Mouse (Mus musculus): Measurements from ENCODE around the gene Elovl2. TPM values are rescaled to one million over a fixed set of nuclear protein-coding genes. Genes with fewer than 3 reads are reported as not detected.
"Not testable (repeated sequence)": the region's sequence is repeated elsewhere in the genome, so short reads cannot be mapped to it uniquely, and the experiment has no call there.

The Elovl2 gene
- polyA plus RNA-seq (2015; fragmentation: Nextera tagmentation; extraction: Ambion mirVana) = 5.7 and 6.3 TPM in 2 replicates

GRCm38 (mm10) chr13:41220304-41220834 is at the start of gene Elovl2:
TSS of gene Elovl2 (minus strand) at chr13:41220405.
- peak; percentile 96 for ATAC-seq
- Histone ChIP-seq H3K9ac (ENCODE audit: low read depth, low read length) (peak within 1 kb of the TSS; percentile 65), H3K4me3 (ENCODE audit: low read length) (peak within 1 kb of the TSS; percentile 63), H3K27ac (ENCODE audit: low read length) (no peak within 1 kb of the TSS), H3K4me1 (ENCODE audit: control insufficient read depth, insufficient read depth, low read length) (0 out of 2 replicates have a peak, but pooled peaks cover 4% of the 10 kb centered on the region), H3K4me2 (ENCODE audit: low read depth, low read length) (peak within 1 kb of the TSS; percentile 81), H3K27me3 (replicated peaks; ENCODE audit: control insufficient read depth, insufficient read depth, low read length) (no peaks in the 10 kb centered on the region), H3K36me3 (ENCODE audit: control insufficient read depth, insufficient read depth, low read length) (no peaks in the 10 kb centered on the region), H3K9me3 (ENCODE audit: control insufficient read depth, low read length) (no peaks in the 10 kb centered on the region)
- WGBS = 2% methylated on average over 52 of the region's 77 CpGs

DNA sequence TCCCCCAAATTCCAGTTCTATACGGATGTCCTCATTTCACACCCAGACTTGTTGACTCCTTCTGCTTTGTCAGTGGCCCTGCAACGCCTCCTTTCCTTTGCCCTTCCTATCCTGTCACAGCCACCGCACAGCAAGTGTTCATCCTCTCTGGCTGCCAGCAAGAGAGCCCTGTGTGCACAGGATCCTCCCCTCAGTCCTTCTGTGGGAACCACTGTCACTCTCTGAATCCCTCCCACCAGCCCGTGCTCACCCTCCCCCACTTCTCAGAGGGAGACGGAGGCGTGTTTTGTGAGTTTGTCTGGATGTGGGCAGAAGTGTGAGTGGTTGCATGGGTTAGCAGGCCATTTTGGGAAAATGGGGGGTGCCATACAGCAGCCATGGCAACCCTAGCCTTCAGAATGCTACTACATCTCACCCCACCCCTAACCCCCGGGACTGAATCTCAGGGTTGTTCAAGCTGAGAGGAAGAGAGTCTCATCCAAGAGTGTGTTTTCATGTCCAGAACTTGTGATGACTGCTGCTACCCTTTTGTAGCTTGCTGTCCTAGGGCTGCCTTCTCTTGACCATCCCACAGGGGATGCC is 47.7 kb upstream of the Elovl2 start:
- H3K4me1 ChIP-seq (ENCODE audit: control insufficient read depth, insufficient read depth, low read length) = no peaks in the 10 kb centered on the region
- H3K4me2 ChIP-seq (ENCODE audit: low read depth, low read length) = no peak overlapping the region
- no peak overlapping the region for H3K9ac ChIP-seq (ENCODE audit: low read depth, low read length)
- H3K4me3 ChIP-seq (ENCODE audit: low read length) = no peak overlapping the region
- 41% methylated on average over 7 of the region's 7 CpGs for WGBS
- H3K27me3 ChIP-seq (replicated peaks; ENCODE audit: control insufficient read depth, insufficient read depth, low read length) = no peaks in the 10 kb centered on the region
- no peaks in the 10 kb centered on the region for H3K9me3 ChIP-seq (ENCODE audit: control insufficient read depth, low read length)
- H3K27ac ChIP-seq (ENCODE audit: low read length) = no peak overlapping the region
- ATAC-seq = no peak
- 0 out of 2 replicates have a peak, but pooled peaks cover 2% of the 10 kb centered on the region for H3K36me3 ChIP-seq (ENCODE audit: control insufficient read depth, insufficient read depth, low read length)

DNA sequence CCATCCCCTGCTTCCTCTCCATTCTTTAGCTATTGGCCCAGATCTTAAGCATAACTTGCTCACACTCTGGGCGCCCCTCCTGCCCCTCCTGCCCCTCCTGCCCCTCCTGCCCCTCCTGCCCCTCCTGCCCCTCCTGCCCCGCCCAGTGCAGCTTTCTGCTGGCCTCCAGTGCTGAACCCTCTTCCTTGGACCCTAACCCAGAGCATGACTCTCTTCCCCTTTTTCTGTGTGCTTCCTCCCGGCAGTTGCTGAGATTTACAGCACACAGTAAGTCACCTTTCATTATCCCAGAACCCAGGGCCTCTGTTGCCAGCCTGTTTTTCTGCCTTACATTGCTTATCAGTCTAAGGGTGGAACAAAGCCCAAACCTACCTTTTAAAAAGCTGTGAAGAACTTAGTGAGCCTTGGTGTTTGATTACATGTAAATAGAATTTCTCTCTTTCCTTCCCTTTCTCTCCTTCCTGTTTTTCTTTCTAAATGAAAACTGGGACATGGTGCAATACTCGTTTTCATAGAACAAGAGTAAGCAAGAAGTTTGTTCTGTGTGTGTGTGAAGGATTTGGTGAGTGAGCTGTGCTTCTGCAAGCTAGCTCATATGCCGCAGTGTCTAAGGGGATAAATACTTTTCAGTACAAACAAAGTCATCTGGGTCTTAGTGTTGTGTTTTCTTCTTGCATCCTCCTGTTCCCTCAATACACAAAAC is 43.2 kb upstream of the Elovl2 start:
- Histone ChIP-seq H3K27ac (ENCODE audit: low read length) (no peak overlapping the region), H3K9me3 (ENCODE audit: control insufficient read depth, low read length) (no peaks in the 10 kb centered on the region), H3K36me3 (ENCODE audit: control insufficient read depth, insufficient read depth, low read length) (no peaks in the 10 kb centered on the region), H3K9ac (ENCODE audit: low read depth, low read length) (no peak overlapping the region), H3K4me3 (ENCODE audit: low read length) (no peak overlapping the region), H3K27me3 (replicated peaks; ENCODE audit: control insufficient read depth, insufficient read depth, low read length) (no peaks in the 10 kb centered on the region), H3K4me2 (ENCODE audit: low read depth, low read length) (no peak overlapping the region), H3K4me1 (ENCODE audit: control insufficient read depth, insufficient read depth, low read length) (no peaks in the 10 kb centered on the region)
- 68% methylated on average over 5 of the region's 5 CpGs for WGBS
- no peak for ATAC-seq

DNA sequence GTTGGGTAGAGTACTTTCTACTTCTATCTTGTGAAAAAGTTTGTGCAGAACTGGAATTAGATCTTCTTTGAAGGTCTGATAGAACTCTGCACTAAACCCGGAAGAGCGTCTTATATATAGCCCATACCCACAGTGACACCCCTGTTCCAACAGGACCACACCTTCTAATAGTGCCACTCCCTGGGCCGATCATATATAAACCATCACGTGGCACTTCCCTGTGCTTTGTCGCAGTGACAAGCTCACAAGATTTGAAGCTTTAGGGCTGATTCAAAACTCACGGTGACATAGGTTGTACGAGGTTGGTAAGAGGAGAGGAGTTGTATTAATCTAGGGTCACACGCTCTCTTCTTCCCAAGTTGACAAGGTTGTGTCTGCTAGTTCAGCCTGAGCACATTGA is 41.4 kb upstream of the Elovl2 start:
- H3K27me3 ChIP-seq (replicated peaks; ENCODE audit: control insufficient read depth, insufficient read depth, low read length); H3K4me2 ChIP-seq (ENCODE audit: low read depth, low read length); H3K27ac ChIP-seq (ENCODE audit: low read length); H3K4me3 ChIP-seq (ENCODE audit: low read length); H3K9ac ChIP-seq (ENCODE audit: low read depth, low read length); ATAC-seq; H3K36me3 ChIP-seq (ENCODE audit: control insufficient read depth, insufficient read depth, low read length); H3K9me3 ChIP-seq (ENCODE audit: control insufficient read depth, low read length); H3K4me1 ChIP-seq (ENCODE audit: control insufficient read depth, insufficient read depth, low read length): not testable (repeated sequence)
- 88% methylated on average over 8 of the region's 8 CpGs for WGBS

- Histone ChIP-seq H3K9me3 (ENCODE audit: control insufficient read depth, low read length) (no peaks in the 10 kb centered on the region), H3K36me3 (ENCODE audit: control insufficient read depth, insufficient read depth, low read length) (no peaks in the 10 kb centered on the region), H3K4me1 (ENCODE audit: control insufficient read depth, insufficient read depth, low read length) (no peaks in the 10 kb centered on the region), H3K4me2 (ENCODE audit: low read depth, low read length) (no peak overlapping the region), H3K27me3 (replicated peaks; ENCODE audit: control insufficient read depth, insufficient read depth, low read length) (no peaks in the 10 kb centered on the region), H3K27ac (ENCODE audit: low read length) (no peak overlapping the region), H3K4me3 (ENCODE audit: low read length) (no peak overlapping the region), H3K9ac (ENCODE audit: low read depth, low read length) (no peak overlapping the region)
- no peak for ATAC-seq
- WGBS = 81% methylated on average over 4 of the region's 4 CpGs
Measured at GRCm38 (mm10) chr13:41257851-41258250, 37.6 kb upstream of the Elovl2 start.

- no peaks in the 10 kb centered on the region for H3K4me1 ChIP-seq (ENCODE audit: control insufficient read depth, insufficient read depth, low read length)
- no peaks in the 10 kb centered on the region for H3K9me3 ChIP-seq (ENCODE audit: control insufficient read depth, low read length)
- H3K27ac ChIP-seq (ENCODE audit: low read length) = no peak overlapping the region
- H3K9ac ChIP-seq (ENCODE audit: low read depth, low read length) = no peak overlapping the region
- no peaks in the 10 kb centered on the region for H3K36me3 ChIP-seq (ENCODE audit: control insufficient read depth, insufficient read depth, low read length)
- WGBS = 90% methylated on average over 3 of the region's 3 CpGs
- ATAC-seq = no peak
- no peak overlapping the region for H3K4me2 ChIP-seq (ENCODE audit: low read depth, low read length)
- H3K27me3 ChIP-seq (replicated peaks; ENCODE audit: control insufficient read depth, insufficient read depth, low read length) = no peaks in the 10 kb centered on the region
- H3K4me3 ChIP-seq (ENCODE audit: low read length) = no peak overlapping the region
Measured at GRCm38 (mm10) chr13:41256962-41257361, 36.8 kb upstream of the Elovl2 start.

DNA sequence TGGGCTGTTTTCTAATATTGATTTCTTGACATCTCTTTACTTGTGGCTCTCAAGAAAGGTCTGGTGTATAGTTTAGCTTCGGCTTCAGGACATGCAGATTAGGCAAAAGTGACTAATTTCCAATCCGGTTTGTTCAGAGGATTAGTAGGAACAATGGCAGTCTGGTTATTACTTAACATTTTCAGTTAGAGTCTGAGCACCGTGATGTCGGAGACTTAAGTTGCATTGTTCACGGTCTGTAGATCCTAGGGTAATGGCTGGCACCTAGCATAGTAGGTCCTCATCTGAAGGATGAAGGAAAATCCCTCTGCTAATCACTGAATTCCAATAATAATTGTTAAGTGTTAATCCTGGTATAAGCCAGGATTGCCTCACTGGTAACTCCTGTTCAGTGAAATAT is 35.9 kb upstream of the Elovl2 start:
- Histone ChIP-seq H3K4me3 (ENCODE audit: low read length) (no peak overlapping the region), H3K36me3 (ENCODE audit: control insufficient read depth, insufficient read depth, low read length) (no peaks in the 10 kb centered on the region), H3K9ac (ENCODE audit: low read depth, low read length) (no peak overlapping the region), H3K27me3 (replicated peaks; ENCODE audit: control insufficient read depth, insufficient read depth, low read length) (no peaks in the 10 kb centered on the region), H3K27ac (ENCODE audit: low read length) (no peak overlapping the region), H3K9me3 (ENCODE audit: control insufficient read depth, low read length) (no peaks in the 10 kb centered on the region), H3K4me2 (ENCODE audit: low read depth, low read length) (no peak overlapping the region), H3K4me1 (ENCODE audit: control insufficient read depth, insufficient read depth, low read length) (peaks cover 6% of the 10 kb centered on the region; the same call in 1 of the 2 replicates)
- 90% methylated on average over 5 of the region's 5 CpGs for WGBS
- no peak for ATAC-seq

DNA sequence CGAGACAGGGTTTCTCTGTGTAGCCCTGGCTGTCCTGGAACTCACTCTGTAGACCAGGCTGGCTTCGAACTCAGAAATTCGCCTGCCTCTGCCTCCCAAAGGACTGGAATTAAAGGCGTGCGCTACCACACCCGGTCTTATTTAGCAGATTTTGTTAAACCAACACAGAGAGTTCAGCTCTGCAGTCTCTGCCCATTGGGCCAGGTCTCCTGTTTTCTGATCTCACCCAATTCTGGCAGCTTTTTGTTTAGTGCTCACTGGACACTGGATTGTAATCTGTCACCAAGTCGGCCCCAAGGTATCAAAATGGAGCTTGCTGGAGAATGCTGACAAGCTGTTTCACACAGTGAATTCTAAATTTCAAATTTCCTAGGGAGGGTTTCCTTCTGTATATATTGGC is 32.5 kb upstream of the Elovl2 start:
- Histone ChIP-seq H3K9ac (ENCODE audit: low read depth, low read length) (no peak overlapping the region), H3K4me1 (ENCODE audit: control insufficient read depth, insufficient read depth, low read length) (peaks cover 11% of the 10 kb centered on the region; the same call in 1 of the 2 replicates)
- no peak for ATAC-seq

GRCm38 (mm10) chr13:41252141-41252540 is 31.9 kb upstream of the Elovl2 start:
- Histone ChIP-seq H3K36me3 (ENCODE audit: control insufficient read depth, insufficient read depth, low read length) (no peaks in the 10 kb centered on the region), H3K4me2 (ENCODE audit: low read depth, low read length) (no peak overlapping the region; the same call in 1 of the 2 replicates), H3K9me3 (ENCODE audit: control insufficient read depth, low read length) (no peaks in the 10 kb centered on the region), H3K27ac (ENCODE audit: low read length) (peak overlapping the region; percentile 46), H3K4me1 (ENCODE audit: control insufficient read depth, insufficient read depth, low read length) (peaks cover 11% of the 10 kb centered on the region; the same call in 1 of the 2 replicates), H3K27me3 (replicated peaks; ENCODE audit: control insufficient read depth, insufficient read depth, low read length) (no peaks in the 10 kb centered on the region), H3K9ac (ENCODE audit: low read depth, low read length) (no peak overlapping the region), H3K4me3 (ENCODE audit: low read length) (no peak overlapping the region)
- ATAC-seq = no peak
- 66% methylated on average over 6 of the region's 6 CpGs for WGBS

More for the DNA sequence above, 32.5 kb upstream of the Elovl2 start:
- Histone ChIP-seq H3K9me3 (ENCODE audit: control insufficient read depth, low read length) (no peaks in the 10 kb centered on the region), H3K4me3 (ENCODE audit: low read length) (no peak overlapping the region), H3K36me3 (ENCODE audit: control insufficient read depth, insufficient read depth, low read length) (no peaks in the 10 kb centered on the region), H3K27ac (ENCODE audit: low read length) (no peak overlapping the region), H3K4me2 (ENCODE audit: low read depth, low read length) (no peak overlapping the region), H3K27me3 (replicated peaks; ENCODE audit: control insufficient read depth, insufficient read depth, low read length) (no peaks in the 10 kb centered on the region)
- 91% methylated on average over 7 of the region's 7 CpGs for WGBS
